Mouse (Mus musculus): ENCODE measurements around the gene Nlrp1b.

The Nlrp1b gene

DNA sequence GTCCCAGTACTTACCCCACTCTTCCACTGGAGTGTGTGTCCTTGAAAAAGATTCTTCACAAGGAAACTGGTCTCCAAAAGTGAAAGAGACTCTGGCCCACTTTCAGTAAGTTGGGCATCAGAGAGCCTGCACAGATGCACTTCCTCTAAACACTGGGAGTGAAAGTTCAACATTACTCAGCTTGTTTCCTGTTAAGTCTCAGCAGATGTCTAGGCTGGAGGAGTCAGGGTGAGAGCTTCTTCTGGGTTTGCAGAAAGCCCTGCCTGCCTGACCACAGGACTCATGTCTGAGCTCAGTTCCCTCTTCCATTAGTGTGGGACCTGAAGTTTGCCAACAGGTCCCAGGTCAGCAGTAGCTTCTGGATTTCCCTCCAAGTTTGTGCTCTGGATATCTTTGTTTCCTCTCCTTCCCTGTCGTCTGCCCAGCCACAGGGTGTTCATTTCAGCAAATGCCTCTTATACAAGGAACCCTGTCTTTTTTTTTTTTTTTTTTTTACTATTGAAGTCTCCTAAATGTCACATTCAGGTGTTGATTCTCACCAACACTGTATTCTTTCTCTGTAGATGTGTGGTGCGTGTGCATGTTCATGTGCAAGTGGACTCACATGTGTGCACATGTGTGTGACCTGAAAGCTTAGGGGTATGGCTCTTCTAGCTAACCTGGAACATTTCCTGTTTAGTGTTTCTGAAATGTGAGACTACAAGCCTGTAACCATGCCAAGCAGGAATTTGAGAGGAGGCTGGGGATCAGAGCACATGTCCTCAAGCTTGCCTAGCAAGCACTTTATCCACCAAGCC is at the start of gene Nlrp1b:
Nlrp1b (minus strand) TSS at position 50 of the 797 bp plus-strand sequence.
- DNase-seq (ENCODE audit: low read depth, low spot score) = no peak

DNA sequence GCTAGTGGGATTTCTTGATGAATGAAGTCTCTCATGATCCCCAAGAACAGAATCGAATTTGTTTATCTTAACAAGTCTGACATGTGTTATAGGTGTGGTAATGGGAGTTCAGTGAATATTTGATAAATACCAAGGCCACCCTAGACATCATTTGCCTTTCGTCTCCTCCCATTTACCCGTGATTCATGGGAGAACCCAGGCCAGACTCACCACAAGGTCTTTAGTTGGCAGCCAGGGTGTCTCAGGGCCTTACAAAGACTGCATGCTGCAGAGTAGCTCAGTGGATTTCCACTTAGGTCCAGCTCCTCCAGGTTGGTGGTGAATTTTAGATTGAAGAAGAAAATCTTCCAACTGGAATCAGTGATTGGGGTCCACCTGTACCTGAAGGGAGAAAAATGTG is 30.5 kb upstream of the Nlrp1b start:
- no peak for DNase-seq (ENCODE audit: low read depth, low spot score)

GRCm38 (mm10) chr11:71251333-71251732 is 20.8 kb upstream of the Nlrp1b start:
- no peak for DNase-seq (ENCODE audit: low read depth, low spot score)

- no peak for DNase-seq (ENCODE audit: low read depth, low spot score)
Measured at GRCm38 (mm10) chr11:71224614-71225013, 5.9 kb downstream of the Nlrp1b start.

GRCm38 (mm10) chr11:71202703-71203102 is 27.8 kb downstream of the Nlrp1b start:
- DNase-seq (ENCODE audit: low read depth, low spot score) = no peak

DNA sequence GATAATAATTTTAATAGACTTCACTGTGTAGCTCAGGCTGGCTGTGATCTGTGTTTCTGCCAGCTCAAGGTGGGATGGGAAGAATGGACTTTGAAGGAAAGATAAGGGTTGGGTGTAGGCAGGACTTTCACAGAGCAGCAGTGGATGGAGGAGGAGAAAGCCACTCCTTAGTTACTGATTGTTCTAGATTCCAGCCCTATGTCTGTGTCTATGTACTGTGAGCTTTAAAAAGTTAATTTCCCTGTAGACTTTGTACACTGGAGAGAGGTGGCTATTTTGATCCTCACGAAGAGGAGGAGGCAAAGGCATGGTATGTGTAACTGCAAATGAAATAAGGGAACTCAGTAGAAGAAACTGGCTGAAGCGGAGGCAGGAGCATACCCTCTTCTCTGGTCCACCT is 31.2 kb downstream of the Nlrp1b start:
- no peak for DNase-seq (ENCODE audit: low read depth, low spot score)

DNA sequence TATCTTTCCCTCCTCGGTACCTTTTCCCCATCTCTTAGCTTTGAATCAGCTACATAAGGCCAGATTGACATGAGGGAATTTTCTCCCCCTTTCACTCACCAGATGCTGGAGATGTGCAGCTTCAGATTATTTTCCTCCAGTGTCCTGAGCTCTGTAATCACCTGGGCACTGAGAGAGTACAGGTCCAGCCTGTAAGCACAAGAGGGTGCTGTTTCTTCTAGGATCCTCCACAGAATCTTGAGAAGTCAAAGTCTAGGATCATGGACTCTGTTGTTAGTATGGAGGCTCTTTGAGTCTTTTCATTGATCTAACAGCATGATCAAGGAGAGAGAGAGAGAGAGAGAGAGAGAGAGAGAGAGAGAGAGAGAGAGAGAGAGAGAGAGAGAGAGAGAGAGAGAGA is 60.9 kb downstream of the Nlrp1b start:
- no peak for DNase-seq (ENCODE audit: low read depth, low spot score)

GRCm38 (mm10) chr11:71164139-71164538 is 66.4 kb downstream of the Nlrp1b start:
- DNase-seq (ENCODE audit: low read depth, low spot score) = no peak

DNA sequence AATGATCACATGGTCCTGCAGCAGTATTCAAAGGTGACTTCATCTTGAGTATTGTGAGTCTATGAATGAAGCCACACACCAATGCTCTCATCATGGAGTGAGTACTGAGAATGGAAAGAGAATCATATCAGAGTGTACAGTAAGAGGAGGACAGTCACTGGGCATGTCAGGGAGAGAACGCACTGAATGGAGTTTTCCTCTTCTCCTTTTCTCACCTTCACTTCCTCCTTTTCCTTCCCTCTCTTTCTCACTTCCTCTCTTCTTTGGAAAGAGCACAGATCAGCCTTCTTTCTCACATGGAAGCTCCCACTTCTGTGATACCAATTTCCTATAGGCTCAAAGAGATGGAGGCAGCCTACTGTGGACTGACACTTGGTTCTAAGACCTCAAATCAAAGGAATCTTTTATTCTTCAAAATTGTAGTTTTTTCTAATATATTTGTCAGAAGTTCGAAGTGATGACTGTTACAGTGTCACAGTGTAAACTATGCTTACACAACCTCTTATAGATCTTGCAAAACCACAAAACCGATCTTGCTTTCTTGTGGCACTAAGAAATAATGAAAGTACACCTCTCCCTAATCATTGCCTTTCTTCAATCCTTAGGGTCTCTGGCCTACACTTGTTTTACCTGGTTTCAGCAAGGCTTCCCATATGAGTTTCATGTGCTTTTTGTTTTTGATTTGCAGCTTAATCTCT is 70.9 kb downstream of the Nlrp1b start:
- DNase-seq (ENCODE audit: low read depth, low spot score) = no peak

GRCm38 (mm10) chr11:71155272-71155671 is 75.3 kb downstream of the Nlrp1b start:
- no peak for DNase-seq (ENCODE audit: low read depth, low spot score)

GRCm38 (mm10) chr11:71144661-71145060 is 85.9 kb downstream of the Nlrp1b start, which contains the start of gene Nlrp1a:
Nlrp1a (minus strand) TSS chr11:71144704.
- no peak for DNase-seq (ENCODE audit: low read depth, low spot score)

- DNase-seq (ENCODE audit: low read depth, low spot score) = no peak
Measured at GRCm38 (mm10) chr11:71142031-71142430, 88.5 kb downstream of the Nlrp1b start.

- DNase-seq (ENCODE audit: low read depth, low spot score) = no peak
Measured at GRCm38 (mm10) chr11:71107128-71107527, 123.4 kb downstream of the Nlrp1b start.

DNA sequence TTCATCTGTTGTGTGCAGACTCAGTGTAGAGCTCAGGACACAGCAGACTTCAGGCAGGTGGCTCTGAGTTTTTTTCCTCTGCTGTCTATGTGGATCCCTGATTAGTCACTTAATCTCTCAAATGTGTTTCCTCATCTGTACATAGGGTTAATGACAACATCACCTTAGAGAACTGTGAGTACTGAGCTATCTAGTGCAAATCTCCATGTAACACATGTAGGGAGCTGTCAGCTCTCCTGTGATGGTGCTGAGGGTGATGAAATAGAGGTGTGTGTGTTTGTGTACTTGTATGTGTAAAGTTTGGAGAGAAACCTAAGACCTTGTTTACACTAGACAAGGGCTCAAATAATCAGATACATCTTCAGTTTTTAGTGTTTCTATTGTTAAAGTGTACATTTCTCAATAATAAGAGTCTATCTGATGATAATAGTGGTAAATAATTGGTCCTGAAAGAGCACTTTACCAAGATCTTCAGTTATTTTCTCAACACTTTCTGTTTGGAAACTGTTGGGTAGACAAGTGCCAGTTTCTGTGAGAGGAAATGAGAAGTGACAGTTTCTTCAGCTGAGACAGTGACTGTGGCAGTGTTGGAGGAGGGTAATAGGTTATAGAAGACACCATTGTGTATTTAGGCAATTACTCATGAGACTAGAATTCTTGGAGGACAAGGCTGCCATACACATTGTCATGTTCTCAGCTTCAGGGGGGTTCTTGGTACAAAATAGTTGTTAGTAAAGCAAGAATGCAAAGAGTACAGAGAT is 124.1 kb downstream of the Nlrp1b start:
- no peak for DNase-seq (ENCODE audit: low read depth, low spot score)

DNA sequence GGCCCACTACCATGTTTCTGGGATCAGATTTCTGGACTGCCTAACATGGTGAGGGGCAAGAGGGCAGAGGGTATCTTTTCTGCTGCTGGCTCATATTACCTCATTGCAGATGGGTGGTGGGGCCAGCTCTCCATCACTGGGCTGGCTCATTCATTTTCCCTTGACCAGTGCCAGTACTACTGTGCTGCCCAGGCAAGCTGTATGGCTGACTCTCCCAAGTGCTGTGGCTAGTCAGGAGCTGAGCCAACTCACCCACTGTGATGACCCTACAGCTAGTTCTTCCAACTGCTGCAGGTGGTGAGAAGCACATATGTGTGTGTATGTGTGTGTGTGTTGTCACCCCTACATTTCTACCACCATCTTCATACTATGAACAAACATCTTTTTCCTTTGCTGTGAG is 126.6 kb downstream of the Nlrp1b start:
- DNase-seq (ENCODE audit: low read depth, low spot score) = no peak
